Mouse (Mus musculus) forebrain, embryonic 14.5 days (tissue): ENCODE results near the gene 4930432M17Rik. TPM values are rescaled to one million over a fixed set of nuclear protein-coding genes. Genes with fewer than 3 reads are reported as not detected.
A peak's percentile ranks its signal among the peaks of the same experiment; 100 is the strongest.

Source experiments
- ATAC-seq: fragments of 200-750 bp; cut with Nextera tagmentation; 2 replicates; pipeline ENCODE4 v1.8.0; 2017; ENCODE audit warnings: mild to moderate bottlenecking, moderate library complexity
- DNase-seq: peaks from one replicate; pipeline ENCODE4 v3.0.0-alpha.2; 2015; ENCODE audit warnings: low spot score
- H3K27ac ChIP-seq: fragments of 300-500 bp; sonication (generic); 2 replicates; pipeline ENCODE4 v1.5.1; 2014; ENCODE audit warnings: low read depth, mild to moderate bottlenecking, control low read depth, low read length, moderate library complexity
- H3K27me3 ChIP-seq: fragments of 300-500 bp; sonication (generic); replicated peaks from 2 replicates; pipeline ENCODE4 v1.6.1; 2014; ENCODE audit warnings: low read length, control low read depth, mixed read lengths; ENCODE audit not compliant: control insufficient read depth, insufficient read depth
- H3K36me3 ChIP-seq: fragments of 300-500 bp; sonication (generic); 2 replicates; pipeline ENCODE4 v1.6.1; 2014; ENCODE audit warnings: low read length, control low read depth; ENCODE audit not compliant: control insufficient read depth, insufficient read depth
- H3K4me1 ChIP-seq: fragments of 300-500 bp; sonication (generic); 2 replicates; pipeline ENCODE4 v1.6.1; 2014; ENCODE audit warnings: antibody characterized with exemption, low read length, control low read depth; ENCODE audit not compliant: control insufficient read depth, insufficient read depth
- H3K4me2 ChIP-seq: fragments of 300-500 bp; sonication (generic); 2 replicates; pipeline ENCODE4 v1.6.1; 2014; ENCODE audit warnings: mild to moderate bottlenecking, control low read depth, low read length
- H3K4me3 ChIP-seq: fragments of 300-500 bp; sonication (generic); 2 replicates; pipeline ENCODE4 v1.5.1; 2014; ENCODE audit warnings: low read depth, low read length, control low read depth
- H3K9ac ChIP-seq: fragments of 300-500 bp; sonication (generic); 2 replicates; pipeline ENCODE4 v1.6.1; 2014; ENCODE audit warnings: mild to moderate bottlenecking, low read length, control low read depth, moderate library complexity
- H3K9me3 ChIP-seq: fragments of 300-500 bp; sonication (generic); replicated peaks from 2 replicates; pipeline ENCODE4 v1.6.1; 2016; ENCODE audit warnings: low read length, control low read depth, mixed read lengths; ENCODE audit not compliant: control insufficient read depth
- WGBS: fragments of 180-500 bp; shearing (Covaris S2); extraction: QIAGEN DNeasy Blood & Tissue Kit; methylation state at CpG from one replicate; pipeline ENCODE4 v1.1.7; 2014; 5-methylcytosine and 5-hydroxymethylcytosine counted together
- polyA plus RNA-seq: library from polyadenylated mRNA; unstranded; fragments of >200 nt; fragmentation: Nextera tagmentation; extraction: Ambion mirVana; gene quantifications from 2 replicates; pipeline ENCODE4 v1.2.1, GENCODE M21; 2014

Gene 4930432M17Rik
- polyA plus RNA-seq, 1 experiment from 2014 or later, result not detected

DNA sequence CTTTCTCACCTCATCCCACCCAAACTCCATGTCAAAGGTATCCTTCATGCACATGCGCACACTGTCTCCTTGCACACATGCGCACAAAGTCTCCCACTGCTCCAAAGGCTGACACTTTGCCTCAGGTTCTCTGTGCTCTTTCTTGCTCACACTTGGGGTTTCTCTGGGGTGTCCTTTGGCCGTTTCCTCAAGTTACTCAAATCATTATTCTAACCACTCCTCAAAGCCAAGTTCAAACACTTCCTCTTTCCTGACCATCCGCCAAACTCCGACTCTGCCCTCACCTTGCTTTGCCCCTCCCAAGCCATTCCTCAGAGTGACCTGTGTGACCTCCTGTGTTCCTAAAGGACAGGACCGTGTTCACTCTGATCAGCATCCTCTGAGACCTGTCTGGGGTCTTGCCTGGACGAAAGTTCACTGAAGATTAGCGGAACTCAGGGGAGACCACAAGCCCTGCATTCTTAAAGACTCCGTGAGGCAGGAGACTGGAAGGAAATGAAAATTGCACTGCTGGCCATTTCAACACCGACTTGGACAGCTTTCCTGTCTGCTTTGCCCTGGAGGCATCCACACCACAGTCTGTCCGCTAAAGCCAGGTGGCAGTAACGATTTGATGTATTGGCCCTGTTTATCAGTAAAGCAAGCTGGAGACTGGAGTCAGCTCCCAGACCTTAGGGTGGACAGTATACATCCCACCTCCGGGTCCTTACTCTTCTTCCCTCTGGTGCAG, 22.6 kb downstream of the 4930432M17Rik start:
- DNase-seq, result no peak
- Histone ChIP-seq H3K4me1 (no peaks in the 10 kb centered on the region), H3K4me3 (no peak overlapping the region), H3K27me3 (0 out of 2 replicates have a peak, but pooled peaks cover 3% of the 10 kb centered on the region), H3K36me3 (no peaks in the 10 kb centered on the region), H3K27ac (no peak overlapping the region), H3K9me3 (no peaks in the 10 kb centered on the region), H3K9ac (no peak overlapping the region), H3K4me2 (no peak overlapping the region)
- 86% methylated on average over 13 of the region's 13 CpGs for WGBS
- ATAC-seq, result no peak

GRCm38 (mm10) chr3:121693746-121694145, 23.2 kb downstream of the 4930432M17Rik start:
- no peaks in the 10 kb centered on the region for H3K9me3 ChIP-seq
- H3K27ac ChIP-seq, result no peak overlapping the region
- 85% methylated on average over 5 of the region's 5 CpGs for WGBS
- no peak overlapping the region for H3K4me2 ChIP-seq
- no peaks in the 10 kb centered on the region for H3K4me1 ChIP-seq
- H3K4me3 ChIP-seq, result no peak overlapping the region
- H3K36me3 ChIP-seq, result no peaks in the 10 kb centered on the region
- H3K27me3 ChIP-seq, result 0 out of 2 replicates have a peak, but pooled peaks cover 3% of the 10 kb centered on the region
- ATAC-seq (no peak), DNase-seq (no peak)
- H3K9ac ChIP-seq, result no peak overlapping the region

DNA sequence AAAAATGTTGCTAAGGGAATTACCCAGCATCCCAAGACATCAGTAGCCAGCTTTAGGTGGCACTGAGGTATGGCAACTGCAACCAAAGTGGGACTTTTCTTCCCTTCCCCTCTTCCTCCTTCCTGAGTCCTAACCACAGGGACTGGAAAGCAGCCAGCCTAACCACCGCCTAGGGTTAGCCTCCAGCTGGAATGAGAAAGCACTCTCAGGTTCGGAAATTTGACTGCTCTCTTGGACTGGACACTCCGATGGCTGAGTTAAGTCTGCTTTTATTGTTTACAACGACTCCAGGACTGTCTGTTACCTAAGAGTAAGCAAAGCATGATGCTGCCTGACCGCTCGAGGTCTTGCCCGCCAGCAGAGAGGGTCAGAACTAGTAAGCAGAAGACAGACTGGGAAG, 26.6 kb downstream of the 4930432M17Rik start:
- H3K27ac ChIP-seq, result no peak overlapping the region
- peaks cover 22% of the 10 kb centered on the region for H3K4me1 ChIP-seq
- H3K9me3 ChIP-seq, result no peaks in the 10 kb centered on the region
- H3K4me2 ChIP-seq, result no peak overlapping the region
- no peak overlapping the region for H3K4me3 ChIP-seq
- H3K36me3 ChIP-seq, result no peaks in the 10 kb centered on the region
- ATAC-seq (no peak), DNase-seq (no peak)
- H3K9ac ChIP-seq, result no peak overlapping the region
- 81% methylated on average over 7 of the region's 7 CpGs for WGBS
- H3K27me3 ChIP-seq, result no peaks in the 10 kb centered on the region

GRCm38 (mm10) chr3:121699401-121699800, 28.8 kb downstream of the 4930432M17Rik start:
- ATAC-seq (peak; percentile 0; the same call in 1 of the 2 replicates), DNase-seq (no peak)
- no peak overlapping the region for H3K9ac ChIP-seq
- H3K4me1 ChIP-seq, result peaks cover 24% of the 10 kb centered on the region
- H3K36me3 ChIP-seq, result no peaks in the 10 kb centered on the region
- WGBS, result 53% methylated on average over 4 of the region's 4 CpGs
- no peaks in the 10 kb centered on the region for H3K27me3 ChIP-seq
- no peak overlapping the region for H3K4me3 ChIP-seq
- no peaks in the 10 kb centered on the region for H3K9me3 ChIP-seq
- H3K27ac ChIP-seq, result peak overlapping the region; percentile 96
- no peak overlapping the region for H3K4me2 ChIP-seq

- ATAC-seq (peak; percentile 38; the same call in 1 of the 2 replicates), DNase-seq (no peak)
- H3K27me3 ChIP-seq, result no peaks in the 10 kb centered on the region
- 44% methylated on average over 4 of the region's 4 CpGs for WGBS
- no peaks in the 10 kb centered on the region for H3K36me3 ChIP-seq
- H3K4me1 ChIP-seq, result peaks cover 24% of the 10 kb centered on the region
- peak overlapping the region; percentile 41 for H3K4me2 ChIP-seq
- no peak overlapping the region for H3K4me3 ChIP-seq
- no peaks in the 10 kb centered on the region for H3K9me3 ChIP-seq
- H3K9ac ChIP-seq, result no peak overlapping the region
- peak overlapping the region; percentile 96 for H3K27ac ChIP-seq
Measured at GRCm38 (mm10) chr3:121699849-121700248, 29.3 kb downstream of the 4930432M17Rik start.

- 5% methylated on average over 8 of the region's 8 CpGs for WGBS
- peak; percentile 98 for DNase-seq
- Histone ChIP-seq H3K4me2 (peak overlapping the region; percentile 41), H3K4me3 (no peak overlapping the region), H3K27me3 (no peaks in the 10 kb centered on the region), H3K9me3 (no peaks in the 10 kb centered on the region), H3K9ac (peak overlapping the region; percentile 17; the same call in 1 of the 2 replicates), H3K27ac (peak overlapping the region; percentile 96), H3K36me3 (no peaks in the 10 kb centered on the region), H3K4me1 (peaks cover 24% of the 10 kb centered on the region)
- peak; percentile 96 for ATAC-seq
Measured at GRCm38 (mm10) chr3:121700364-121700952, 29.9 kb downstream of the 4930432M17Rik start.

- 94% methylated on average over 7 of the region's 7 CpGs for WGBS
- Histone ChIP-seq H3K9ac (no peak overlapping the region), H3K4me3 (no peak overlapping the region), H3K4me1 (peaks cover 32% of the 10 kb centered on the region), H3K27ac (no peak overlapping the region), H3K27me3 (no peaks in the 10 kb centered on the region), H3K9me3 (no peaks in the 10 kb centered on the region), H3K4me2 (no peak overlapping the region), H3K36me3 (no peaks in the 10 kb centered on the region)
- DNase-seq (no peak), ATAC-seq (no peak)
Measured at GRCm38 (mm10) chr3:121703155-121703879, 32.8 kb downstream of the 4930432M17Rik start.

DNA sequence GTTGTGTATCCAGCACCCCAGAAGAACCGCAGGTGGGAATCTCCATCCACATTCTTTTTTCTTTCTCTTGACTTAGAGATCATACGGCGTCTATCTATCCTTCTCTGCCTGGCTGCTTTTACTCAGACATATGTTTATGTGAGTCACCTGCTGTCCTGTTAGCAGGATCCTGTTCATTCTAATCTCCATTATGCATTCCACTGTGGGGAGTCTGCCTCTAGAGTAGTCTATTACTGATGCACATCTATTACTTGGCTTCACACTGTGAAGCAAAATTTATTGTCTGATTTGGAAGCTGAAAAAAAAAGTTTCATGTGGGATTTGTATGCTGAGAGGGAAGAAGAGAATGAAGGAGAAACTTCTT, 33.3 kb downstream of the 4930432M17Rik start:
- H3K27me3 ChIP-seq, result no peaks in the 10 kb centered on the region
- no peak for ATAC-seq
- no peaks in the 10 kb centered on the region for H3K9me3 ChIP-seq
- no peak overlapping the region for H3K27ac ChIP-seq
- 69% methylated on average over 3 of the region's 3 CpGs for WGBS
- no peak overlapping the region for H3K9ac ChIP-seq
- H3K4me3 ChIP-seq, result no peak overlapping the region
- DNase-seq, result no peak
- peaks cover 32% of the 10 kb centered on the region for H3K4me1 ChIP-seq
- no peak overlapping the region for H3K4me2 ChIP-seq
- H3K36me3 ChIP-seq, result no peaks in the 10 kb centered on the region
